Mouse (Mus musculus): ENCODE measurements around the gene Cyp4f13. TPM values are rescaled to one million over a fixed set of nuclear protein-coding genes. Genes with fewer than 3 reads are reported as not detected.
A peak's percentile ranks its signal among the peaks of the same experiment; 100 is the strongest.

Cyp4f13 gene
- polyA plus RNA-seq, 1 experiment from 2014 or later = 7.2 TPM

DNA sequence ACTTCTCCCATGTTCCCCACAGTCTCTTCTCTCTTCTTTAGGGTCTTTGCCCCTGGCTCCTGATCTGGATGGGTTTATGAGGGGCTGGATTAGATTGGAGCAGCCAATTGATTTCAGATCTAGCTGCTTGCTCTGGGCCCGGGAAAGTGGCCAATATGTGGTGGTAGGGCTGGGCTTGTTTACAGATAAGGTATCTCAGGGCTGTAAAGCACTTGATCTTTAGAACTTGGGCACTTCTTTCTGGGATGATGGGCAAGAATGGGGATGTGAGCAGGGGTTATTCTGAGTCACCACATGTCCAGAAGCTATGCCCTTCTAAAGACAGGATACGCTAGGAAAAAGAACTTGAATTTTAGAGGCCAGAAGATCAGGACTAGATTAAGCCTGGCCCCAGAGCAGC, 28.1 kb downstream of the Cyp4f13 start:
- H3K9ac ChIP-seq (ENCODE audit: low read depth, low read length) = no peak overlapping the region

DNA sequence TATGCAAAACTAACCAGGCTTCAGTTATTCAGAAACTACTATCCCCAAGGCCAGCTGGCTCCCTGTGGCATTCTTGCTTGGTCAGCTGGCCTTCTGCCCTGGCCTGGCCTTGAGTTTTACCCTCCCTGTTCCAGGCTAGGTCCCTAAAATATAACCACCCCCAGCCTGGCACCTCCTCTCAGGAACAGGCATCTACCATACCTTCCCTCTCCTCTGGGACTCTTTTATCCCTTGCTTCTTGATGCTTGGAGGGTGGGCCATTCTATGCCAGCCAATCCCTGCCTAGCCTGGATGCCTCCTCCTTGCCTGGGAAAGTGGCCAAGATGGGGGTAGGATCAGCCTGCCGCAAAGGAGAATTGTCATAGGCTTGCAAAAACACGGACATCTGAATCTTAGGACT, 30.1 kb downstream of the Cyp4f13 start, which contains the start of gene Cyp4f14:
Gene Cyp4f14 (minus strand): TSS at position 212 of the 400 bp plus-strand sequence.
- H3K9me3 ChIP-seq (ENCODE audit: control insufficient read depth, low read length) = no peaks in the 10 kb centered on the region
- no peaks in the 10 kb centered on the region for H3K36me3 ChIP-seq (ENCODE audit: control insufficient read depth, insufficient read depth, low read length)
- H3K27me3 ChIP-seq (replicated peaks; ENCODE audit: control insufficient read depth, insufficient read depth, low read length) = 0 out of 2 replicates have a peak, but pooled peaks cover 2% of the 10 kb centered on the region
- DNase-seq (ENCODE audit: low spot score) (no peak), ATAC-seq (replicated peaks; ENCODE audit: low FRiP score) (no peak)
- no peak within 1 kb of the TSS for H3K27ac ChIP-seq (ENCODE audit: low read depth, low read length)
- no peaks in the 10 kb centered on the region for H3K4me1 ChIP-seq (replicated peaks; ENCODE audit: control insufficient read depth, insufficient read depth, low read length)
- no peak within 1 kb of the TSS for H3K9ac ChIP-seq (ENCODE audit: low read depth, low read length)
- no peak within 1 kb of the TSS for H3K4me3 ChIP-seq (ENCODE audit: low read depth, low read length)
- no peak within 1 kb of the TSS for H3K4me2 ChIP-seq
- 76% methylated on average over 2 of the region's 2 CpGs for WGBS

More for the DNA sequence above, 28.1 kb downstream of the Cyp4f13 start:
- DNase-seq (ENCODE audit: low spot score) = no peak
- ATAC-seq (replicated peaks; ENCODE audit: low FRiP score) = no peak
- H3K27ac ChIP-seq (ENCODE audit: low read depth, low read length) = no peak overlapping the region
- H3K27me3 ChIP-seq (replicated peaks; ENCODE audit: control insufficient read depth, insufficient read depth, low read length) = 0 out of 2 replicates have a peak, but pooled peaks cover 2% of the 10 kb centered on the region
- H3K4me1 ChIP-seq (replicated peaks; ENCODE audit: control insufficient read depth, insufficient read depth, low read length) = no peaks in the 10 kb centered on the region
- WGBS = 56% methylated on average over 2 of the region's 2 CpGs
- H3K4me3 ChIP-seq (ENCODE audit: low read depth, low read length) = no peak overlapping the region
- H3K9me3 ChIP-seq (ENCODE audit: control insufficient read depth, low read length) = no peaks in the 10 kb centered on the region
- no peaks in the 10 kb centered on the region for H3K36me3 ChIP-seq (ENCODE audit: control insufficient read depth, insufficient read depth, low read length)
- no peak overlapping the region for H3K4me2 ChIP-seq

DNA sequence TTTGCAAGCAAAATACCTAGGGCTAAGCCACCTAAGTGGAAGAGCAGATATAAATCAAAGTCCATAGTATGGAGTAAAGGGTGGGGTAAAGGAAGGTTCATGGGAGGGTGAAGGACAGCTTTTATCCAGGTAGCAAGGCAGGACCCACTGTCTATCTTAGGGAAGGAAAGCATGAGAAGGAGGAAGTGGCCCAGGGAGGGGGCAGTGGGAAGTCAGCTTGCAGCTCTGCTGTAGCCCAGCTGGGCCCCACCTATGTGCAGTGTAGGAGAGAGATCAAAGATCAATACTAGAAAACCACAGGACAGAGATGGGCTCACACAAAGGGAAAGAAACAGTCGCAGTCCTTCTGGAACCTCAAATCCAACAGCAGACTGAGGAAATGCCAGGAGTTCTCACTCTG, 31.1 kb downstream of the Cyp4f13 start:
- H3K36me3 ChIP-seq (ENCODE audit: control insufficient read depth, insufficient read depth, low read length) = no peaks in the 10 kb centered on the region
- H3K4me2 ChIP-seq = no peak overlapping the region
- H3K9me3 ChIP-seq (ENCODE audit: control insufficient read depth, low read length) = no peaks in the 10 kb centered on the region
- DNase-seq (ENCODE audit: low spot score) (no peak), ATAC-seq (replicated peaks; ENCODE audit: low FRiP score) (no peak)
- H3K4me1 ChIP-seq (replicated peaks; ENCODE audit: control insufficient read depth, insufficient read depth, low read length) = no peaks in the 10 kb centered on the region
- H3K9ac ChIP-seq (ENCODE audit: low read depth, low read length) = no peak overlapping the region
- 0 out of 2 replicates have a peak, but pooled peaks cover 2% of the 10 kb centered on the region for H3K27me3 ChIP-seq (replicated peaks; ENCODE audit: control insufficient read depth, insufficient read depth, low read length)
- WGBS = 43% methylated on average over 1 of the region's 1 CpGs
- H3K4me3 ChIP-seq (ENCODE audit: low read depth, low read length) = no peak overlapping the region
- no peak overlapping the region for H3K27ac ChIP-seq (ENCODE audit: low read depth, low read length)

DNA sequence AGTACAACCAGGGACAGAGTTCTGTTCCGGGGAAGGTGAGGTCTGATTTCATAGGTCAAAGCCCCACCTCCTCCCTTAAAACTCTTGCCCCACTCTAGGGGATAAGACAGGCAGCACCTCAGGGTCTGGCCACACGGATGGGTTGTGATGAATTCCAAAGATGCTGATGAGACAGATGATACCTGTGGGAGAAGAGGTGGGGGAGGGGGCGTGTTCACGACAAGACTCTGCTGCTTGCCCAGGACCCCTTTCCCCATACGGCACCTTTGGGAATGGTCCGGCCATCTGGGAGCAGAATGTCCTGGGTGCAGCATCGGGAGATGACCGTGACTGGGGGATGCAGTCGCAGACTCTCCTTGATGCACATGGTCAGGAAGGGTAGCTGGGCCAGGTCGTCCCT, 41.0 kb downstream of the Cyp4f13 start:
- 69% methylated on average over 10 of the region's 10 CpGs for WGBS
- Histone ChIP-seq H3K27ac (ENCODE audit: low read depth, low read length) (no peak overlapping the region), H3K4me1 (replicated peaks; ENCODE audit: control insufficient read depth, insufficient read depth, low read length) (no peaks in the 10 kb centered on the region), H3K9me3 (ENCODE audit: control insufficient read depth, low read length) (no peaks in the 10 kb centered on the region), H3K27me3 (replicated peaks; ENCODE audit: control insufficient read depth, insufficient read depth, low read length) (peaks cover 4% of the 10 kb centered on the region; the same call in 1 of the 2 replicates), H3K4me3 (ENCODE audit: low read depth, low read length) (no peak overlapping the region), H3K36me3 (ENCODE audit: control insufficient read depth, insufficient read depth, low read length) (no peaks in the 10 kb centered on the region), H3K4me2 (no peak overlapping the region), H3K9ac (ENCODE audit: low read depth, low read length) (no peak overlapping the region)
- ATAC-seq (replicated peaks; ENCODE audit: low FRiP score) = no peak
- no peak for DNase-seq (ENCODE audit: low spot score)

DNA sequence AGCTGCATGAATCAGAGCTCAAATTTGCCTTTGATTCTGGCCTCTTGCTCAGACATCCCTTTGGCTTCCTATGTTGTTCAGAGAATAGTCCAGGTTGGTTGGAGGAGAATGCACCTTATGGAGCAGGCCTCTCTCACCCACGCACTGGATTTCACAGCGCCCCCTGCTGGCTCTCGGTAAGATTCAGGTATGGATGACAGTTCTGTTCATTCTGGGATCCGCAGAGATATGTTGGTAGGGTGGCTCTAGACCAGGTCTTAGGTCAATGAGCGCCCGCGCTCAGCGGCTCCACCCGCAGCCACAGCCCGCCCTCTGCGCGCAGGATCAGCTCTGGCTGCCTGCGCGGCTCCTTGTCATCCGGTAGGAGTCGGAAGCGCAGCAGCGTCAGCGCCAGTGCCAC, 42.0 kb downstream of the Cyp4f13 start:
- Histone ChIP-seq H3K36me3 (ENCODE audit: control insufficient read depth, insufficient read depth, low read length) (no peaks in the 10 kb centered on the region), H3K4me1 (replicated peaks; ENCODE audit: control insufficient read depth, insufficient read depth, low read length) (no peaks in the 10 kb centered on the region), H3K9me3 (ENCODE audit: control insufficient read depth, low read length) (no peaks in the 10 kb centered on the region), H3K9ac (ENCODE audit: low read depth, low read length) (no peak overlapping the region), H3K4me3 (ENCODE audit: low read depth, low read length) (no peak overlapping the region), H3K27ac (ENCODE audit: low read depth, low read length) (no peak overlapping the region), H3K27me3 (replicated peaks; ENCODE audit: control insufficient read depth, insufficient read depth, low read length) (peaks cover 4% of the 10 kb centered on the region; the same call in 1 of the 2 replicates), H3K4me2 (0 out of 2 replicates have a peak overlapping the region, but pooled peaks have one; percentile 4)
- peak; percentile 46 for DNase-seq (ENCODE audit: low spot score)
- peak; percentile 10; the same call in 1 of the 2 replicates for ATAC-seq (replicated peaks; ENCODE audit: low FRiP score)
- 10% methylated on average over 19 of the region's 19 CpGs for WGBS

DNA sequence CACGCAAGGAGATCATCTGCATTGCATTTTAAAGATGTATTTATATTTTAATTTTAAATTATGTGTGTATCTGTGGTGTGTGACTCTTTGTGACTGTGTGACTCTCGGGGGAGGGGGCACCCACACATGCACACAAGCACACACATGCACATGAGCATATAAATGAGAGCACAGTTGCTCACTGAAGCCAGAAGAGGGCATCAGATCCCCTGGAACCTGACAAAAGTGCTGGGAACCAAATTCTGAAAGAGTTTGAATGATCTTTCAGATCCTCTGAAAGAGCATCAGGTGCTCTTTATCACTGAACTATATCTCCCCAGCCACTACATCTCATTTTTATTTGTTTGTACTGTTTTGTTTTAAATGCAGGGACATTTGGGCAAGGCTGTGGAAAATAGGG, 42.8 kb downstream of the Cyp4f13 start:
- no peak for DNase-seq (ENCODE audit: low spot score)

DNA sequence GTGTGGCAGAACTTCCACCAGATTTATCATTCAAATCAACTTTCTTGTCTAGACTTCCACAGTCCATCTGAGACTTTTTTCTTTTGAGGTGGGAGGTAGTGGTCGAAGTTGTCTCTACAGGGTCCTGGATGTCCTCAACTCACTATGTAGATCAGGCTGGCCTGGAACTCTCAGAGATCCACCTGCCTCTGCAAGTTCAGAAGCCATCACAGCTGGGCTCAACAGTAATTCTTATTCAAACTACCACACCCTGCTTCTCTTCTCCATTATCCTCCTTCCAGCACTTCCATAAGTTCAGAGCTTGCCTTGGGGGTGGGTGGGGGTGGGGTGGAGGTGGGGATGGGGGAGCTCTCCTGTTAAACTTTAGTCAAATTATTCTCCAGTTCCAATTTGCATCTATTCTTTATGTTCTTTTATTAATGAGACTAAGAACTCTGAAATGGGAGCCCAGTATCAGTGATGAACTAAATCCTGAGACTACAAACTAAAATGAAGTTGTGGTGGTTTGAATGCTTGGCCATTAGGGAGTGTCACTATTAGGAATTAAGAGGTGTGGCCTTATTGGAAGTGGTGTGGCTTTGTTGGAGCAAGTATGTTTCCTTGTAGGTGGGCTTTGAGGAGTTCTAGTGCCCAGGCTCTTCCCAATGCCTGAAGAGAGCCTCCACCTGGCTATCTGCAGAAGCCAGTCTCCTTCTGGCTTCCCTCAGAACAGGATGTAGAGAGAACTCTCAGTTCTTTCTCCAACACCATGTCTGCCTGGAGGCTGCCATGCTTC, 45.3 kb downstream of the Cyp4f13 start:
- Histone ChIP-seq H3K4me3 (ENCODE audit: low read depth, low read length) (no peak overlapping the region), H3K27ac (ENCODE audit: low read depth, low read length) (no peak overlapping the region), H3K9me3 (ENCODE audit: control insufficient read depth, low read length) (no peaks in the 10 kb centered on the region), H3K9ac (ENCODE audit: low read depth, low read length) (no peak overlapping the region), H3K36me3 (ENCODE audit: control insufficient read depth, insufficient read depth, low read length) (no peaks in the 10 kb centered on the region), H3K4me1 (replicated peaks; ENCODE audit: control insufficient read depth, insufficient read depth, low read length) (no peaks in the 10 kb centered on the region), H3K4me2 (no peak overlapping the region), H3K27me3 (replicated peaks; ENCODE audit: control insufficient read depth, insufficient read depth, low read length) (peaks cover 4% of the 10 kb centered on the region; the same call in 1 of the 2 replicates)
- 47% methylated on average over 1 of the region's 1 CpGs for WGBS
- ATAC-seq (replicated peaks; ENCODE audit: low FRiP score) (no peak), DNase-seq (ENCODE audit: low spot score) (no peak)

More for the DNA sequence above, 42.8 kb downstream of the Cyp4f13 start:
- no peak overlapping the region for H3K27ac ChIP-seq (ENCODE audit: low read depth, low read length)
- H3K9ac ChIP-seq (ENCODE audit: low read depth, low read length) = no peak overlapping the region
- H3K36me3 ChIP-seq (ENCODE audit: control insufficient read depth, insufficient read depth, low read length) = no peaks in the 10 kb centered on the region
- no peak overlapping the region for H3K4me3 ChIP-seq (ENCODE audit: low read depth, low read length)
- H3K27me3 ChIP-seq (replicated peaks; ENCODE audit: control insufficient read depth, insufficient read depth, low read length) = peaks cover 4% of the 10 kb centered on the region; the same call in 1 of the 2 replicates
- no peaks in the 10 kb centered on the region for H3K9me3 ChIP-seq (ENCODE audit: control insufficient read depth, low read length)
- no peak overlapping the region for H3K4me2 ChIP-seq
- no peaks in the 10 kb centered on the region for H3K4me1 ChIP-seq (replicated peaks; ENCODE audit: control insufficient read depth, insufficient read depth, low read length)
- ATAC-seq (replicated peaks; ENCODE audit: low FRiP score) = no peak
- 49% methylated on average over 2 of the region's 2 CpGs for WGBS

DNA sequence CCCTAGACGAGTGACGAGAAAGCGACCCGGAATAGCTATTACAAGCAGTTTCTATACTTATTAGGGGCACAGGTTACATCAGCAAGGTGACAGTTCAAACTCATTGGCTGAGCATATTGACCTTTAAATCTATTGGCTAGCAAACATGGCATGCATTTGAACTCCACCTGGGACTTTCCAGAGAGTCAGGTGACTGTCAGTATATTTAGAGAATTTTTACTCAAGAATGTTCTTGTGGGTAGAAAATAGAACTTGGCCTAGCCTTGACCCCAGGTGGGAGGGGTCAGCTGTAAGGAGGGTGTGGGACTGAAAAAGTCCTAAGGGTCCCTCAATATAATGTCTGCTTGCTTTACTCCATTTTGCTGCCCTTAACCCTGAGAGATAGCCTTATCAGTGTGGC, 51.8 kb downstream of the Cyp4f13 start:
- no peak for ATAC-seq (replicated peaks; ENCODE audit: low FRiP score)

DNA sequence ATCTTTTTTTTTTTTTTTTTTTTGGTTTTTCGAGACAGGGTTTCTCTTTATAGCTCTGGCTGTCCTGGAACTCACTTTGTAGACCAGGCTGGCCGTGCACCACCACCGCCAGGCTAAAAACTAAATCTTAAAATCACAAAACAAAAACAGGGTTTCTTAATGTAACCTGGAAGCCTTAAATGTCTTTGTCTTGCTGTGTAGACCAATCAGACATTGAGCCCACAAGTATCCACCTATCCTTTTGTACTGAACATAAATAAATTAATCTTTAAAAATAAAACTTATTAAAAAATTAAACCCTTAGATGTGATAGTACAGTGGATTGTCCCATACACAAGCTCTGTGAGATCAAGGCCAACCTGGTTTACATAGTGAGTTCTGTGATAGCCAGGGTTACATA, 53.3 kb downstream of the Cyp4f13 start:
- DNase-seq (ENCODE audit: low spot score) (no peak), ATAC-seq (replicated peaks; ENCODE audit: low FRiP score) (no peak)
- 86% methylated on average over 3 of the region's 3 CpGs for WGBS
- Histone ChIP-seq H3K27me3 (replicated peaks; ENCODE audit: control insufficient read depth, insufficient read depth, low read length) (no peaks in the 10 kb centered on the region), H3K9me3 (ENCODE audit: control insufficient read depth, low read length) (no peaks in the 10 kb centered on the region), H3K27ac (ENCODE audit: low read depth, low read length) (no peak overlapping the region), H3K4me2 (no peak overlapping the region), H3K4me1 (replicated peaks; ENCODE audit: control insufficient read depth, insufficient read depth, low read length) (peaks cover 9% of the 10 kb centered on the region), H3K9ac (ENCODE audit: low read depth, low read length) (no peak overlapping the region), H3K36me3 (ENCODE audit: control insufficient read depth, insufficient read depth, low read length) (no peaks in the 10 kb centered on the region), H3K4me3 (ENCODE audit: low read depth, low read length) (no peak overlapping the region)

More for the DNA sequence above, 51.8 kb downstream of the Cyp4f13 start:
- no peaks in the 10 kb centered on the region for H3K9me3 ChIP-seq (ENCODE audit: control insufficient read depth, low read length)
- H3K27ac ChIP-seq (ENCODE audit: low read depth, low read length) = no peak overlapping the region
- peaks cover 4% of the 10 kb centered on the region for H3K4me1 ChIP-seq (replicated peaks; ENCODE audit: control insufficient read depth, insufficient read depth, low read length)
- no peaks in the 10 kb centered on the region for H3K27me3 ChIP-seq (replicated peaks; ENCODE audit: control insufficient read depth, insufficient read depth, low read length)
- no peaks in the 10 kb centered on the region for H3K36me3 ChIP-seq (ENCODE audit: control insufficient read depth, insufficient read depth, low read length)
- 87% methylated on average over 4 of the region's 4 CpGs for WGBS
- no peak overlapping the region for H3K4me3 ChIP-seq (ENCODE audit: low read depth, low read length)
- no peak overlapping the region for H3K9ac ChIP-seq (ENCODE audit: low read depth, low read length)
- H3K4me2 ChIP-seq = no peak overlapping the region
- DNase-seq (ENCODE audit: low spot score) = no peak
